Mouse (Mus musculus): Measurements from ENCODE around the gene Ctnnb1. TPM values are rescaled to one million over a fixed set of nuclear protein-coding genes. Genes with fewer than 3 reads are reported as not detected.
A peak's percentile ranks its signal among the peaks of the same experiment; 100 is the strongest.

Ctnnb1 gene
- total RNA-seq (2014; rRNA removed), result 917 and 1,042 TPM in 2 replicates
- 320 and 347 TPM in 2 replicates for polyA plus RNA-seq (2015; fragmentation: Nextera tagmentation; extraction: Ambion mirVana)

DNA sequence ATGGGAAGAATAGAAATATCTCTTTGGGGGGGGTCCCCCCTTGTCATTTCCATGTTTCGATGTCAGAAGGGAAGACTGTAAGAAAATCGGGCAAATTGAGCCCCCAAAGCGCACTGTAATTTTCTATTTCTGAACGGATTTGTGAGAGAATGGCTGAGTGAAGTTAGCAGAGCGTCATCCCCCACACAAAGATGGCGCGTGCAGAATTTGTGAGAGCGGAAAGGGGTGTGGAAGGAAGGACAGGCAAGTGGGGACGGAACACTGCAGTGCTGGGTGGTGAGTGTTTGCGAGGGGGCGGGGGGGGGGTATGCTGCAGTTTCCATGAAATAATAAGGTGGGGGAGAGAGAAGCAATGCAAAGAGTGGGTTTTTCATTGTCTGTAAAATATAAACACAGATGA is at the start of gene Ctnnb1:
Gene Ctnnb1, plus strand, starts transcription at position 136 of the 400 bp plus-strand sequence.
- no peaks in the 10 kb centered on the region for H3K9me3 ChIP-seq (ENCODE audit: low read length)
- H3K36me3 ChIP-seq (ENCODE audit: insufficient read depth, low read length), result no peaks in the 10 kb centered on the region
- H3K27ac ChIP-seq (ENCODE audit: low read depth, low read length), result peak within 1 kb of the TSS; percentile 93
- 36% methylated on average over 11 of the region's 11 CpGs for WGBS
- peak within 1 kb of the TSS; percentile 31 for H3K4me3 ChIP-seq (ENCODE audit: low read depth, low read length)
- no peaks in the 10 kb centered on the region for H3K27me3 ChIP-seq (ENCODE audit: insufficient read depth, low read length)
- ATAC-seq (ENCODE audit: low FRiP score) (peak; percentile 38; the same call in 1 of the 2 replicates), DNase-seq (ENCODE audit: low spot score) (no peak)
- H3K9ac ChIP-seq (replicated peaks; ENCODE audit: low read length, poor library complexity, severe bottlenecking), result peak within 1 kb of the TSS; percentile 61
- no peak for TF ChIP-seq CTCF (IDR thresholded peaks at IDR 0.05)
- H3K4me2 ChIP-seq (ENCODE audit: low read depth, low read length, poor library complexity, severe bottlenecking), result peak within 1 kb of the TSS; percentile 30
- no peaks in the 10 kb centered on the region for H3K4me1 ChIP-seq (ENCODE audit: insufficient read depth, low read length)

GRCm38 (mm10) chr9:120880286-120880685 is 48.7 kb upstream of the Ctnnb1 start:
- H3K4me2 ChIP-seq (ENCODE audit: low read depth, low read length, poor library complexity, severe bottlenecking), result no peak overlapping the region
- H3K4me1 ChIP-seq (ENCODE audit: insufficient read depth, low read length), result no peaks in the 10 kb centered on the region
- WGBS, result 80% methylated on average over 9 of the region's 9 CpGs
- no peaks in the 10 kb centered on the region for H3K9me3 ChIP-seq (ENCODE audit: low read length)
- no peaks in the 10 kb centered on the region for H3K27me3 ChIP-seq (ENCODE audit: insufficient read depth, low read length)
- no peak for ATAC-seq (ENCODE audit: low FRiP score)
- no peak overlapping the region for H3K4me3 ChIP-seq (ENCODE audit: low read depth, low read length)
- DNase-seq (ENCODE audit: low spot score), result no peak
- H3K9ac ChIP-seq (replicated peaks; ENCODE audit: low read length, poor library complexity, severe bottlenecking), result no peak overlapping the region
- no peak overlapping the region for H3K27ac ChIP-seq (ENCODE audit: low read depth, low read length)
- TF ChIP-seq CTCF (IDR thresholded peaks at IDR 0.05), result no peak
- H3K36me3 ChIP-seq (ENCODE audit: insufficient read depth, low read length), result no peaks in the 10 kb centered on the region

- Histone ChIP-seq H3K9ac (replicated peaks; ENCODE audit: low read length, poor library complexity, severe bottlenecking) (no peak overlapping the region), H3K27ac (ENCODE audit: low read depth, low read length) (no peak overlapping the region), H3K4me2 (ENCODE audit: low read depth, low read length, poor library complexity, severe bottlenecking) (no peak overlapping the region), H3K36me3 (ENCODE audit: insufficient read depth, low read length) (no peaks in the 10 kb centered on the region), H3K9me3 (ENCODE audit: low read length) (no peaks in the 10 kb centered on the region), H3K4me3 (ENCODE audit: low read depth, low read length) (no peak overlapping the region), H3K4me1 (ENCODE audit: insufficient read depth, low read length) (no peaks in the 10 kb centered on the region), H3K27me3 (ENCODE audit: insufficient read depth, low read length) (no peaks in the 10 kb centered on the region)
- WGBS, result 96% methylated on average over 15 of the region's 15 CpGs
- no peak for ATAC-seq (ENCODE audit: low FRiP score)
- TF ChIP-seq CTCF (IDR thresholded peaks at IDR 0.05), result no peak
- DNase-seq (ENCODE audit: low spot score), result no peak
Observed at GRCm38 (mm10) chr9:120881121-120881520, 47.9 kb upstream of the Ctnnb1 start.

- H3K4me3 ChIP-seq (ENCODE audit: low read depth, low read length), result no peak overlapping the region
- ATAC-seq (ENCODE audit: low FRiP score), result no peak
- no peak for DNase-seq (ENCODE audit: low spot score)
- TF ChIP-seq CTCF (IDR thresholded peaks at IDR 0.05), result no peak
- no peaks in the 10 kb centered on the region for H3K36me3 ChIP-seq (ENCODE audit: insufficient read depth, low read length)
- H3K9me3 ChIP-seq (ENCODE audit: low read length), result no peaks in the 10 kb centered on the region
- 80% methylated on average over 4 of the region's 4 CpGs for WGBS
- no peaks in the 10 kb centered on the region for H3K27me3 ChIP-seq (ENCODE audit: insufficient read depth, low read length)
- no peak overlapping the region for H3K4me2 ChIP-seq (ENCODE audit: low read depth, low read length, poor library complexity, severe bottlenecking)
- no peaks in the 10 kb centered on the region for H3K4me1 ChIP-seq (ENCODE audit: insufficient read depth, low read length)
- no peak overlapping the region for H3K9ac ChIP-seq (replicated peaks; ENCODE audit: low read length, poor library complexity, severe bottlenecking)
- H3K27ac ChIP-seq (ENCODE audit: low read depth, low read length), result no peak overlapping the region
Observed at GRCm38 (mm10) chr9:120881839-120882238, 47.2 kb upstream of the Ctnnb1 start.

- Histone ChIP-seq H3K27ac (ENCODE audit: low read depth, low read length) (no peak overlapping the region), H3K36me3 (ENCODE audit: insufficient read depth, low read length) (no peaks in the 10 kb centered on the region), H3K4me1 (ENCODE audit: insufficient read depth, low read length) (no peaks in the 10 kb centered on the region), H3K9me3 (ENCODE audit: low read length) (no peaks in the 10 kb centered on the region), H3K9ac (replicated peaks; ENCODE audit: low read length, poor library complexity, severe bottlenecking) (no peak overlapping the region), H3K4me2 (ENCODE audit: low read depth, low read length, poor library complexity, severe bottlenecking) (no peak overlapping the region), H3K27me3 (ENCODE audit: insufficient read depth, low read length) (no peaks in the 10 kb centered on the region), H3K4me3 (ENCODE audit: low read depth, low read length) (no peak overlapping the region)
- ATAC-seq (ENCODE audit: low FRiP score) (no peak), DNase-seq (ENCODE audit: low spot score) (no peak)
- WGBS, result 62% methylated on average over 10 of the region's 10 CpGs
- TF ChIP-seq CTCF (IDR thresholded peaks at IDR 0.05), result no peak
Observed at GRCm38 (mm10) chr9:120884726-120885125, 44.3 kb upstream of the Ctnnb1 start.

- Histone ChIP-seq H3K4me2 (ENCODE audit: low read depth, low read length, poor library complexity, severe bottlenecking) (no peak overlapping the region), H3K27me3 (ENCODE audit: insufficient read depth, low read length) (no peaks in the 10 kb centered on the region), H3K4me1 (ENCODE audit: insufficient read depth, low read length) (no peaks in the 10 kb centered on the region), H3K9me3 (ENCODE audit: low read length) (no peaks in the 10 kb centered on the region), H3K4me3 (ENCODE audit: low read depth, low read length) (no peak overlapping the region), H3K36me3 (ENCODE audit: insufficient read depth, low read length) (no peaks in the 10 kb centered on the region), H3K27ac (ENCODE audit: low read depth, low read length) (no peak overlapping the region), H3K9ac (replicated peaks; ENCODE audit: low read length, poor library complexity, severe bottlenecking) (no peak overlapping the region)
- no peak for DNase-seq (ENCODE audit: low spot score)
- WGBS, result 92% methylated on average over 2 of the region's 2 CpGs
- ATAC-seq (ENCODE audit: low FRiP score), result no peak
- no peak for TF ChIP-seq CTCF (IDR thresholded peaks at IDR 0.05)
Observed at GRCm38 (mm10) chr9:120887631-120888030, 41.4 kb upstream of the Ctnnb1 start.
